19 mouse cellular contexts compared by ENCODE assay signal in the genomic region with DNA sequence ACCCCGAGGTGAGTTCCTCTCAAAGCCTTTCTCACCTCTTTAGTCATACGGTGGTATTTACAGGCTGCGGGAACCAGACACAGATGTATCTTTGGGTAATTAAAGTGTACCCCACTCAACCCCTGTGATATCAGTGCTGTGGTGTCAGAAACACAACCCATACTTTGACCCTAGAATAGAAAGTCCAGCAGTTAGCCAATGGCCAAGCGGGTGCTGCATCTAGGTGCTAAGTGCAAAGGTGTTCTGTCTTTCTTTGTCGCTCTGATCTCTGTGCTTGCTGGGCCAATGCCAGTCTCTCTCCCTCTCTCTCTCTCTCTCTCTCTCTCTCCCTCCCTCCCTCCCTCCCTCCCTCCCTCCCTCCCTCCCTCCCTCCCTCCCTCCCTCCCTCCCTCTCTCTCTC.
"Had no signal": no experiment of that assay in that cellular context is flagged by ENCODE, and none has a peak within 500 bp of the region (broad histone marks: within the 10 kb centered on the region; RNA-seq: fewer than 3 reads in every experiment).

No protein-coding gene starts in this region.

- H3K27ac ChIP-seq: kidney, postnatal 0 days; layer of hippocampus, adult 2 months; limb, embryonic 10.5 days; limb, embryonic 13.5 days; liver, embryonic 13.5 days; macrophage; midbrain, embryonic 12.5 days; midbrain, embryonic 15.5 days; neural tube, embryonic 12.5 days; neural tube, embryonic 15.5 days had no signal

- H3K4me2 ChIP-seq: limb, embryonic 13.5 days; liver, embryonic 13.5 days; lung, embryonic 14.5 days; midbrain, embryonic 12.5 days; midbrain, embryonic 15.5 days; neural tube, embryonic 12.5 days; neural tube, embryonic 15.5 days had no signal

- H3K4me1 ChIP-seq: liver, embryonic 13.5 days; midbrain, embryonic 12.5 days had no signal

- ATAC-seq: lung, postnatal 0 days; midbrain, embryonic 15.5 days had no signal

- H3K9ac ChIP-seq: limb, embryonic 13.5 days; liver, embryonic 13.5 days; lung, embryonic 14.5 days; midbrain, embryonic 12.5 days; midbrain, embryonic 15.5 days; neural tube, embryonic 12.5 days; neural tube, embryonic 15.5 days had no signal

- H3K27me3 ChIP-seq: limb, embryonic 13.5 days; liver, embryonic 13.5 days; midbrain, embryonic 12.5 days; midbrain, embryonic 15.5 days; neural tube, embryonic 12.5 days; neural tube, embryonic 15.5 days had no signal

- DNase-seq: kidney, adult 2 months; kidney, postnatal 25 days; layer of hippocampus, adult 9-11 months; liver, embryonic 13.5 days; lung, embryonic 14.5 days; right cerebral cortex, adult 18-20 months; right cerebral cortex, postnatal 14 days; right cerebral cortex, postnatal 4 days; thymus, postnatal 25 days had no signal

- H3K9me3 ChIP-seq: limb, embryonic 10.5 days; limb, embryonic 13.5 days; liver, embryonic 13.5 days; midbrain, embryonic 12.5 days; midbrain, embryonic 15.5 days; neural tube, embryonic 12.5 days; neural tube, embryonic 15.5 days had no signal

- H3K36me3 ChIP-seq: limb, embryonic 10.5 days; limb, embryonic 13.5 days; liver, embryonic 13.5 days; midbrain, embryonic 12.5 days; midbrain, embryonic 15.5 days; neural tube, embryonic 12.5 days; neural tube, embryonic 15.5 days had no signal

- H3K4me3 ChIP-seq: layer of hippocampus, adult 2 months; limb, embryonic 10.5 days; limb, embryonic 13.5 days; liver, embryonic 13.5 days; midbrain, embryonic 12.5 days; midbrain, embryonic 15.5 days; neural tube, embryonic 12.5 days; neural tube, embryonic 15.5 days had no signal
